Mouse (Mus musculus): Measurements from ENCODE around the gene Kcnip4. TPM values are rescaled to one million over a fixed set of nuclear protein-coding genes. Genes with fewer than 3 reads are reported as not detected.

Gene Kcnip4
- polyA plus RNA-seq, 1 experiment from 2014 or later: 0.15 TPM

DNA sequence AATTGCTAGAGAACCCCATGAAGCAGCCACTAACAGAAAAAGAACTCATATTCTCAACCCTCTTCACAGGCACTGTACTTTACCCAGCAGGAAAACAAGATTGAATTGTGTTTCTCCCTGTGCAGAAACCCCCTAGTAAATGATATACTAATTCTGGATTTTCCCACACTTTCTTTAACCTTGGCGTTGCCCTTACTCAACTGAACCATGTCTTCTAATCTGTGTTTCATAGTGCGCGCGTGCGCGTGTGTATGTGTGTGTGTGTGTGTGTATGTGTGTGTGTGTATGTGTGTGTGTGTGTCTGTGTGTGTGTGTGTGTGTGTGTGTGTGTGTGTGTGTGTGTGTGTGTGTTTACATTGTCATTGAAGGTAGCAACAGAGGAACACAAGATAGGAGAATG is 283.0 kb downstream of the Kcnip4 start:
- WGBS (ENCODE audit: insufficient replicate concordance): 88% methylated on average over 6 of the region's 6 CpGs

DNA sequence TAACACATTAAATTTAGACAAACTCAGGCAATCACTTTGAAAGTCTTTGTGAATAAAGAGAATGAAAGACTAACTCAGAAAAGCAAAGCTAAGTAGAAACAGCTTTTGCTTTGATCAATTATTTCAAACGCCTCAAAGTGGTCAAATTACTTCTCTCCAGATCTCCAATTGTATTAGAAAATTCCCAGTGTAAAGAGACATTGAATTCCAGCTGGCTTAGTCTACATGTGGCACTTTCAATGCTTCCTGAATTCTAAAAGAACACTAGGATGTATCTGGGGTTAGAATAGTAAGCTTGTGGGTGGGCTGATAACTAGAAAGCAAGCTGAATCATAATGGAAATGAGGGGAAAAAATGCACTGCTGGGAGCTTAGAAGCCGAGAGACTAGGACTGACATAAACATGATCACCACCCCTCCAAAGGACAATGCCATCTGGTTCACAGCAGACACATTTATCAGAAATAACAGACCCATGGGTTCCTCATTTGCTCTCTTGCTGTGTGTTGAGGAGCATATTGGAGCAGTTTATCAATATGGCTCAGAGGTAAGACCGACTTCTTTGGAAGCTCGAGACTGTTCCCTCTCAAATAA is 323.4 kb downstream of the Kcnip4 start:
- Histone ChIP-seq H3K27ac (no peak overlapping the region), H3K4me3 (replicated peaks) (no peak overlapping the region), H3K9ac (no peak overlapping the region), H3K4me2 (no peak overlapping the region), H3K4me1 (replicated peaks) (no peaks in the 10 kb centered on the region), H3K36me3 (no peaks in the 10 kb centered on the region), H3K9me3 (replicated peaks) (no peaks in the 10 kb centered on the region), H3K27me3 (no peaks in the 10 kb centered on the region)
- 41% methylated on average over 4 of the region's 4 CpGs for WGBS (ENCODE audit: insufficient replicate concordance)
- DNase-seq (no peak), ATAC-seq (ENCODE audit: low read depth) (no peak)

More for the DNA sequence above, 283.0 kb downstream of the Kcnip4 start:
- Histone ChIP-seq H3K9me3 (replicated peaks) (no peaks in the 10 kb centered on the region), H3K9ac (no peak overlapping the region), H3K4me2 (no peak overlapping the region), H3K36me3 (no peaks in the 10 kb centered on the region), H3K4me3 (replicated peaks) (no peak overlapping the region), H3K27me3 (no peaks in the 10 kb centered on the region), H3K4me1 (replicated peaks) (no peaks in the 10 kb centered on the region), H3K27ac (no peak overlapping the region)
- no peak for ATAC-seq (ENCODE audit: low read depth)
- no peak for DNase-seq

DNA sequence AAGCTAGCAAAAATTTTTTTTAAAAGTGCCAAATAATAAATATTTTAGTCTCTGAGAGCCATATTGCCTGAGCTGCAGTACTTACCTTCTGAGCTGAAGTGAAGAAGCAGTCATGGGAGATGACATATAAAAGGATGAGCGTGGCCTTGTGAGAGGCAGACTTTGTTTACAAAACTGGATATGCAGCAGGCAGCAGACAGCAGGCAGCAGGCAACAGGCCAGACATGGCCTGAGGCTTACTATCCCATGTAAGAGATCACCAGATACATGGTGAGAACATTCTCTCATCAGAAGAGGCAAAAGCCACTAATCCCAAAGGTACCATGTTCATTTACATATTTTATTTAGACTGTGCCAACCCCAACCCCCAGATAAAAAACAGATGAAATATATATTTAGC is 336.5 kb downstream of the Kcnip4 start:
- no peaks in the 10 kb centered on the region for H3K4me1 ChIP-seq (replicated peaks)
- H3K9ac ChIP-seq: no peak overlapping the region
- ATAC-seq (ENCODE audit: low read depth) (no peak), DNase-seq (no peak)
- H3K4me3 ChIP-seq (replicated peaks): no peak overlapping the region
- H3K4me2 ChIP-seq: no peak overlapping the region
- H3K9me3 ChIP-seq (replicated peaks): no peaks in the 10 kb centered on the region
- no peak overlapping the region for H3K27ac ChIP-seq
- H3K27me3 ChIP-seq: no peaks in the 10 kb centered on the region
- H3K36me3 ChIP-seq: no peaks in the 10 kb centered on the region
- WGBS (ENCODE audit: insufficient replicate concordance): 56% methylated on average over 1 of the region's 1 CpGs

DNA sequence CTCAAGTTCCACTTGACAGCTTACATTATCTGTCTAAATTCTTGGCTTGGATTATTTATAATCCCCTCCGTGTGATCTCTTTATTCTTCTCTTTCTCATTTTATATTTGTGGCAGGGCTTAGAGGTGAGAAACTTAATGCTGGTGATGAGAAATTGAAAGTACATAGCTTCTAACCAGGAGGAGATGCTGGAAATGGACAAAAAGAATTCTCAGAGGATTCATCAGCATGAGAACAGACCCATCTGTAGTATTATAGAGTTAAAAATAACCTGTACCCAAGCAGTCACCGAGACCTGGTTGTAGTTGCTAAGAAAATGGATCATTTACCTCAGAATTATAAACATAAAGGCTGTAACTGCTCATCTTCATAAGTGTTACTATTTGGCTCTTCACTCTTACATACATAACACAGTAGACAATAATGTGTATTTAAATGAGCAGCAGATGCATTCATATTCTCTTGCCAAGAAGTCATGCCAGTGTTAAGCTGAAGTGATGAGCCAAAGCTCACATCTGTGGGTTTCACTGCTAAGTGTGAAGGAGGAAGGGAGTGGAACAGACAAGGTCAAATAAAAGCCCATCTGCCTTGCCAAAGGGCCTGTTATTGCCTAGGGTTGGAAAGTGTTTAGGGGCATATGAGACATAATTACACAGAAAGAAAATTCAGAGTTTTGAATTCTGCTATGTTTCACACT is 374.4 kb downstream of the Kcnip4 start:
- ATAC-seq (ENCODE audit: low read depth): no peak
- no peaks in the 10 kb centered on the region for H3K27me3 ChIP-seq
- WGBS (ENCODE audit: insufficient replicate concordance): 44% methylated on average over 2 of the region's 2 CpGs
- no peak for DNase-seq
- no peaks in the 10 kb centered on the region for H3K4me1 ChIP-seq (replicated peaks)
- H3K9me3 ChIP-seq (replicated peaks): no peaks in the 10 kb centered on the region
- no peak overlapping the region for H3K4me3 ChIP-seq (replicated peaks)
- no peak overlapping the region for H3K4me2 ChIP-seq
- no peak overlapping the region for H3K9ac ChIP-seq
- no peak overlapping the region for H3K27ac ChIP-seq
- H3K36me3 ChIP-seq: no peaks in the 10 kb centered on the region

DNA sequence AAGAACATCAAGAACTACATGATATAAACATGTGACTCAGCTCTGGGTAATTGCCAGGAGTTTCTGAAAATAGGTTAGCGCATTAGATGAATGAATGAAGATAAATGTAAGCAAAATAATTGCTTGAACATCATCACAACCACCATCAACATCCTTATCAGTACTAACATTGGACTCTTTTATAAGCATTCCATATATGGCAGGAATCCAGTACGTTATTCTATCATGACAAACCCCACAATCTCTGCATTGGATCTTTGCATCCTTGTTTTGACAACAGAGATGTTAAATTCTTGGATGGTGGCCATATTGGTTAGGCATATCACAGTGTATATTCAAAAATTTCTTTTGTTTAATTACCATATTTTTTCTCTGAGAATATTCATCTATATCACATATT is 375.0 kb downstream of the Kcnip4 start:
- ATAC-seq (ENCODE audit: low read depth) (no peak), DNase-seq (no peak)
- no peak overlapping the region for H3K4me3 ChIP-seq (replicated peaks)
- H3K4me1 ChIP-seq (replicated peaks): no peaks in the 10 kb centered on the region
- H3K27me3 ChIP-seq: no peaks in the 10 kb centered on the region
- no peak overlapping the region for H3K27ac ChIP-seq
- H3K9me3 ChIP-seq (replicated peaks): no peaks in the 10 kb centered on the region
- H3K4me2 ChIP-seq: no peak overlapping the region
- WGBS (ENCODE audit: insufficient replicate concordance): 67% methylated on average over 2 of the region's 2 CpGs
- H3K9ac ChIP-seq: no peak overlapping the region
- no peaks in the 10 kb centered on the region for H3K36me3 ChIP-seq

DNA sequence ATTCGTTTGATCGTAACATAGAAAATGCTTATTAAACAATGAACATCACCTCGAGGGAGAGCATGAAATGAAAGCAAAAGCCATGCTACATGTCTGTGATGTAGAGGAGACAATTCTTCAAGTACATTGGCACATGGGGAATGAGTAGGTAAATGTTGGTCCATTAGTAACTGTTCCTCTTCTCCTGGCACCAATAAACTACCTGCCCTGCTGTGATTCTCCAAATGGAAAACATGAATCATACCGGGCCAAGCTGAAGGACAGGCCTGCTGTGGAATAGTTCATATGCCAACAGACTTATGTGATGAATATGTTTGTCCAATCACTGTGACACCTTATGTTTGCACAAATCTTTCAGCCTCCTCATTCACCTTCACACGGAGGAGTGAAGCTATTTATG is 429.3 kb downstream of the Kcnip4 start:
- 67% methylated on average over 5 of the region's 5 CpGs for WGBS (ENCODE audit: insufficient replicate concordance)
- no peaks in the 10 kb centered on the region for H3K4me1 ChIP-seq (replicated peaks)
- H3K36me3 ChIP-seq: no peaks in the 10 kb centered on the region
- H3K27me3 ChIP-seq: no peaks in the 10 kb centered on the region
- H3K4me2 ChIP-seq: no peak overlapping the region
- H3K9ac ChIP-seq: no peak overlapping the region
- H3K4me3 ChIP-seq (replicated peaks): no peak overlapping the region
- no peak overlapping the region for H3K27ac ChIP-seq
- ATAC-seq (ENCODE audit: low read depth) (no peak), DNase-seq (no peak)
- H3K9me3 ChIP-seq (replicated peaks): no peaks in the 10 kb centered on the region

DNA sequence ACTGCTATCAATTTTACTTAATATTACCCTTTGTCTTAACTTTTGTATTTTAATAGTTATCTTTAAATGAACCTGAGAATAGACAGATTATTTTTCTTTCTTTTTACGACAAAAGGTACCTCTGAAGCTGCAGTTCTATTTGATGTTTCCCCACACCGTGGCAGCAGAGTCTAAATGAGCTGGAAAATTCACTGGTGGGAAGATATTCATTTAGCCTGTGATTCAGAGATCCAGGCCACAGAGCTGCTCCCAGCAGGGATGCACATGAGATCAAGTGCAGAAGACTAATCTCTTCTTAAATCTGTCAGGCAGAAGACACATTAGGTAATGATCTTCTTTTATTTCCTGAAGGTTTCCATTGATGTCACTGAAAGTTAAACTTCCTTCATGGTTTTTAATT is 429.8 kb downstream of the Kcnip4 start:
- ATAC-seq (ENCODE audit: low read depth): no peak
- Histone ChIP-seq H3K27ac (no peak overlapping the region), H3K9me3 (replicated peaks) (no peaks in the 10 kb centered on the region), H3K4me1 (replicated peaks) (no peaks in the 10 kb centered on the region), H3K27me3 (no peaks in the 10 kb centered on the region), H3K4me2 (no peak overlapping the region), H3K4me3 (replicated peaks) (no peak overlapping the region), H3K9ac (no peak overlapping the region), H3K36me3 (no peaks in the 10 kb centered on the region)
- WGBS (ENCODE audit: insufficient replicate concordance): 50% methylated on average over 2 of the region's 2 CpGs
- DNase-seq: no peak

DNA sequence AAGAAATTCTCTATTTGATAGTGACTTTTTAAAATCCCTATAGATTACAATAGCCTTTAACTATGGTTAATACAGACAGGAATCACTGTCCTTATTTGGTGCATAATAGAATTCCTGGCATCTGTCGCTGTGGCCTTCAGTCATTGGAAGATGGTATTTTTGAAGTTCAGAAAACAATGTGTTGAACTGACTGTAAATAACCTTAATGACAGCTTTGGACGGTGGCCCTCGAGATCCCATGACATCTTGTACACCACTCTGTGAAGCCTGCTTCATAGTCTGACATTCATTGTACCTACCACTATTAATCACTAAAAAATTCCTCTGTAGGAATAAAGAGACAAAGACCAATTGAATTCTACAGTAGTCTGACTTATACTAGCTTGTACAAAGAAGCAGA is 430.4 kb downstream of the Kcnip4 start:
- Histone ChIP-seq H3K27me3 (no peaks in the 10 kb centered on the region), H3K9me3 (replicated peaks) (no peaks in the 10 kb centered on the region), H3K4me2 (no peak overlapping the region), H3K36me3 (no peaks in the 10 kb centered on the region), H3K27ac (no peak overlapping the region), H3K4me1 (replicated peaks) (no peaks in the 10 kb centered on the region), H3K9ac (no peak overlapping the region), H3K4me3 (replicated peaks) (no peak overlapping the region)
- DNase-seq (no peak), ATAC-seq (ENCODE audit: low read depth) (no peak)
- WGBS (ENCODE audit: insufficient replicate concordance): 58% methylated on average over 3 of the region's 3 CpGs

DNA sequence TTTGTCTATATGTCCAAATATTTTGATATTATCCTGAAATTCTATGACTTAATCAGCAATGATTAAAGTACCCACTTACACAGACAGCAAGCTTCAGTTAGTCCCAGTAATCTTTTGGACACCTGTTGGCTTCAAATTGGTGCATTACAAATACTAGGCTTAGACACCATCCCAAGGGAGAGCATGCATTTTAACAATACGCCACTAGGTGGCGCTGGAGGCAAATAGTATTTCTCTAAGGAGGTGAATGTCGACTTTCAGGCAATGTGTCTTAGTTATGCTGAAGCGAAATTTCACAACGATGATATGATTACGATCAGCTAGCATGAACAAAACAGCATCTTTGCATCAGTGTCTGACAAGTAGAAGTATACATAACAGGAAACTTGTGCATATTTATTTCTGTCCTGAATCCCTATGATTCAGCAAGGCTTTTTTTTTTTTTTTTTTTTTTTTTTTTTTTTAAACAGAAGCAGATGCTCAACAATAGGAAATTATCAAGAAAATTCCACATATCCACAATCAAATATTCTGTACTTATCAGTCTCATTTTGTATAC is 434.5 kb downstream of the Kcnip4 start:
- Histone ChIP-seq H3K4me2 (no peak overlapping the region), H3K9me3 (replicated peaks) (no peaks in the 10 kb centered on the region), H3K27me3 (no peaks in the 10 kb centered on the region), H3K4me1 (replicated peaks) (no peaks in the 10 kb centered on the region), H3K27ac (no peak overlapping the region), H3K36me3 (no peaks in the 10 kb centered on the region), H3K4me3 (replicated peaks) (no peak overlapping the region), H3K9ac (no peak overlapping the region)
- 12% methylated on average over 6 of the region's 6 CpGs for WGBS (ENCODE audit: insufficient replicate concordance)
- DNase-seq (peak; percentile 10), ATAC-seq (ENCODE audit: low read depth) (no peak)

DNA sequence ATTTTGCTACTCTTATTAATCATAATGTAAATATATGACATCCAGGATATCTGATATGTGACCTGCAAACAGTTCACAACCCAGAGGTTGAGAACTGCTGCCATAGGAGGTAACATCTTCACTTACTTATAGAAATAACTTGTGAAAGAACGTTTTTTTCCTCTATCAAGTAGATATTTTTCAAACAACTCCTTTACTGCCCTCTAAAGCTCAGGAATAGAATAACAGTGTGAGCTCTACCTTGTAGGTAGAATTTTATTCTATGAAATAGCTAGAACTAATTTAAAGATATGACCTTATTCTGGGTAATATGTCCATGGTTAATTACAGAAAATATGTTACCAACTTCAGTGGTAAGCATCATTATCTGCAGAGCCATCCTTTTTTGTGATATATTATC is 459.1 kb downstream of the Kcnip4 start:
- H3K4me1 ChIP-seq (replicated peaks): no peaks in the 10 kb centered on the region
- no peak overlapping the region for H3K4me2 ChIP-seq
- DNase-seq (no peak), ATAC-seq (ENCODE audit: low read depth) (no peak)
- WGBS (ENCODE audit: insufficient replicate concordance): 23% methylated on average over 1 of the region's 1 CpGs
- no peaks in the 10 kb centered on the region for H3K9me3 ChIP-seq (replicated peaks)
- H3K4me3 ChIP-seq (replicated peaks): no peak overlapping the region
- H3K9ac ChIP-seq: no peak overlapping the region
- no peaks in the 10 kb centered on the region for H3K36me3 ChIP-seq
- no peak overlapping the region for H3K27ac ChIP-seq
- no peaks in the 10 kb centered on the region for H3K27me3 ChIP-seq

DNA sequence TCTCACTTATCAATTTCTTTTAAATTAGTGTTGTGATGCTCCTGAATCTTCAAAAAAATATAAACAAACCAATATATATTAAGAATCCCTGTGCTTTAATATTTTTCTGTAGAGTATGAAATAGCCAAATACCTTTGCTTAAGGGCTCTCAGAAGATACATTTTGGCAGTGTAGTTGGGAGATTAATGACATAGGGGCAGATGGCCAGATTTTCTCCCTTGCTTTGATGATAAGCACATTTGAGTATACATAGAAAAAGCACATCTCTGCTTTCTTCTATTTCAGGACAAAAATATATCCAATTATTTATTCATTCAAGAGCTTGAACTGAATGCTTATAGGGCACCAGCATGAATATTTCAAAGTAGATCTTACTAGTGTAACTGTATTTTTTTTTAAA is 465.8 kb downstream of the Kcnip4 start:
- no peak overlapping the region for H3K4me3 ChIP-seq (replicated peaks)
- ATAC-seq (ENCODE audit: low read depth): no peak

More for the DNA sequence above, 465.8 kb downstream of the Kcnip4 start:
- Histone ChIP-seq H3K27ac (no peak overlapping the region), H3K36me3 (no peaks in the 10 kb centered on the region), H3K9ac (no peak overlapping the region), H3K4me2 (no peak overlapping the region), H3K4me1 (replicated peaks) (no peaks in the 10 kb centered on the region), H3K9me3 (replicated peaks) (no peaks in the 10 kb centered on the region), H3K27me3 (no peaks in the 10 kb centered on the region)
- no peak for DNase-seq

All from liver, embryonic 13.5 days (tissue).